Mouse (Mus musculus): ENCODE results near the gene Pnldc1. TPM values are rescaled to one million over a fixed set of nuclear protein-coding genes. Genes with fewer than 3 reads are reported as not detected.

Gene Pnldc1
- total and polyA plus RNA-seq, 2 experiments, result 1.3 to 1.5 TPM

GRCm38 (mm10) chr17:12915881-12916583 lies 6.0 kb upstream of the Pnldc1 start, which contains the start of gene Mrpl18:
Mrpl18 (minus strand) TSS chr17:12916345.
- Histone ChIP-seq H3K27me3 (ENCODE audit: control insufficient read depth, insufficient read depth, low read length) (no peaks in the 10 kb centered on the region), H3K27ac (replicated peaks; ENCODE audit: insufficient read depth, low read depth, low read length) (peak within 1 kb of the TSS; percentile 70), H3K79me2 (ENCODE audit: control insufficient read depth, insufficient read depth, low read length) (no peaks in the 10 kb centered on the region; the same call in 1 of the 2 replicates), H3K4me1 (ENCODE audit: control insufficient read depth, insufficient read depth, low read length) (peaks cover 2% of the 10 kb centered on the region), H3K36me3 (ENCODE audit: control insufficient read depth, insufficient read depth, low read length) (peaks cover 43% of the 10 kb centered on the region), H3K9ac (ENCODE audit: low read depth, low read length) (peak within 1 kb of the TSS; percentile 78), H3K4me3 (ENCODE audit: insufficient read depth, low read depth, low read length) (peak within 1 kb of the TSS; percentile 68)
- peak; percentile 97 for DNase-seq (ENCODE audit: extremely low read depth, low read depth, low spot score)
- WGBS, result under 1% methylated on average over 56 of the region's 56 CpGs
- no peak for TF ChIP-seq CTCF (IDR thresholded peaks at IDR 0.05; ENCODE audit: low read depth, low read length)
- TF ChIP-seq POLR2A (IDR thresholded peaks at IDR 0.05; ENCODE audit: extremely low read depth, insufficient read depth, low read length), result peak; percentile 88

DNA sequence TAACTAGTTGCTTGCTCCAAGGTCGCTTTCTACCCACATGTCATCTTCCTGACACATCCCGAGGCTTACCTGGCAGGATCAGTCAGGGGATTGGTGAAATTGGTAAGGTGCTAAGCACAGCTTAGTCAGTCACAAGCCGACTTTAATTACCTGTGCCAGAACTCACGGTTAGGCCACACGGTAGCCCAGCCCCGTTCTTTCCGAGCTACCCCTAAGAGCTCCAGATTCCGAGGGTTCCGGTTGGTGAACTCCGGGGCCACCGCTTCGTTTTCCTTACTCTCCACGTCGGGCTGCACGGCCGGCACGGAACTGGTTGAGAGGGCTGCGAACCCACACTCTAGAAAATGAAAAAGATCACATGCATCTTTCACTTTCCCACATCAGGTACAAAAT lies 5.5 kb upstream of the Pnldc1 start, which contains the start of gene Tcp1:
Gene Tcp1, plus strand, starts transcription at position 214 of the 393 bp plus-strand sequence.
- under 1% methylated on average over 18 of the region's 18 CpGs for WGBS

GRCm38 (mm10) chr17:12910391-12910790 lies 361 bp upstream of the Pnldc1 start:
- Histone ChIP-seq H3K36me3 (ENCODE audit: control insufficient read depth, insufficient read depth, low read length) (peaks cover 30% of the 10 kb centered on the region), H3K79me2 (ENCODE audit: control insufficient read depth, insufficient read depth, low read length) (no peaks in the 10 kb centered on the region; the same call in 1 of the 2 replicates), H3K27me3 (ENCODE audit: control insufficient read depth, insufficient read depth, low read length) (no peaks in the 10 kb centered on the region), H3K27ac (replicated peaks; ENCODE audit: insufficient read depth, low read depth, low read length) (no peak overlapping the region), H3K4me1 (ENCODE audit: control insufficient read depth, insufficient read depth, low read length) (no peaks in the 10 kb centered on the region), H3K9ac (ENCODE audit: low read depth, low read length) (no peak overlapping the region), H3K4me3 (ENCODE audit: insufficient read depth, low read depth, low read length) (no peak overlapping the region)
- TF ChIP-seq CTCF (IDR thresholded peaks at IDR 0.05; ENCODE audit: low read depth, low read length) (no peak), POLR2A (IDR thresholded peaks at IDR 0.05; ENCODE audit: extremely low read depth, insufficient read depth, low read length) (no peak)
- DNase-seq (ENCODE audit: extremely low read depth, low read depth, low spot score), result no peak
- 82% methylated on average over 8 of the region's 8 CpGs for WGBS

More for the DNA sequence above, 5.5 kb upstream of the Pnldc1 start, which contains the start of gene Tcp1:
- H3K4me3 ChIP-seq (ENCODE audit: insufficient read depth, low read depth, low read length), result peak within 1 kb of the TSS; percentile 68
- no peaks in the 10 kb centered on the region; the same call in 1 of the 2 replicates for H3K79me2 ChIP-seq (ENCODE audit: control insufficient read depth, insufficient read depth, low read length)
- H3K27ac ChIP-seq (replicated peaks; ENCODE audit: insufficient read depth, low read depth, low read length), result peak within 1 kb of the TSS; percentile 70
- TF ChIP-seq CTCF (IDR thresholded peaks at IDR 0.05; ENCODE audit: low read depth, low read length) (no peak), POLR2A (IDR thresholded peaks at IDR 0.05; ENCODE audit: extremely low read depth, insufficient read depth, low read length) (no peak)
- H3K36me3 ChIP-seq (ENCODE audit: control insufficient read depth, insufficient read depth, low read length), result peaks cover 43% of the 10 kb centered on the region
- peak; percentile 43 for DNase-seq (ENCODE audit: extremely low read depth, low read depth, low spot score)
- peaks cover 2% of the 10 kb centered on the region for H3K4me1 ChIP-seq (ENCODE audit: control insufficient read depth, insufficient read depth, low read length)
- no peaks in the 10 kb centered on the region for H3K27me3 ChIP-seq (ENCODE audit: control insufficient read depth, insufficient read depth, low read length)
- H3K9ac ChIP-seq (ENCODE audit: low read depth, low read length), result peak within 1 kb of the TSS; percentile 78

DNA sequence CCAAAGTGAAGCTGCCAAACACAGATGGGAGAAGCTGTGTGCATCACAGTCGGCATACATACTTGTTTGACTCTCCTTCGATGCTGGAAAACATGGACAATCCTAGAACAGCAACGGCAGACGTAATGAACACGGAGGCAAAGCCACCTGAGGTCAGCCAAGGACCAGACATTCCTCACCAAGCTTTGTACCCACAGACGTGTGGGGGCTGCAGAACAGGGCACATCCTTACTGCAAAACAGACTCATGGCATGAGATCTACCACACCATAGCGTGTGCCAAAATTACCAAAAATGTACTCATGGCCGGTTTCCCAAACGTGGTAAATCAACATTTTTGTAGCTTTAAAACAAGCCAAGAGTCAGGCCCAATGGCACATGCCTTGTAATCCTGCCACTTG lies 3.6 kb downstream of the Pnldc1 start:
- 90% methylated on average over 9 of the region's 9 CpGs for WGBS
- peaks cover 17% of the 10 kb centered on the region for H3K36me3 ChIP-seq (ENCODE audit: control insufficient read depth, insufficient read depth, low read length)

GRCm38 (mm10) chr17:12905810-12906209 lies 4.2 kb downstream of the Pnldc1 start:
- Histone ChIP-seq H3K4me3 (ENCODE audit: insufficient read depth, low read depth, low read length) (no peak overlapping the region), H3K27me3 (ENCODE audit: control insufficient read depth, insufficient read depth, low read length) (no peaks in the 10 kb centered on the region), H3K9ac (ENCODE audit: low read depth, low read length) (no peak overlapping the region), H3K27ac (replicated peaks; ENCODE audit: insufficient read depth, low read depth, low read length) (no peak overlapping the region), H3K36me3 (ENCODE audit: control insufficient read depth, insufficient read depth, low read length) (peaks cover 14% of the 10 kb centered on the region), H3K4me1 (ENCODE audit: control insufficient read depth, insufficient read depth, low read length) (no peaks in the 10 kb centered on the region), H3K79me2 (ENCODE audit: control insufficient read depth, insufficient read depth, low read length) (no peaks in the 10 kb centered on the region)
- TF ChIP-seq POLR2A (IDR thresholded peaks at IDR 0.05; ENCODE audit: extremely low read depth, insufficient read depth, low read length) (no peak), CTCF (IDR thresholded peaks at IDR 0.05; ENCODE audit: low read depth, low read length) (no peak)
- 96% methylated on average over 4 of the region's 4 CpGs for WGBS
- DNase-seq (ENCODE audit: extremely low read depth, low read depth, low spot score), result no peak

More for the DNA sequence above, 3.6 kb downstream of the Pnldc1 start:
- no peak for DNase-seq (ENCODE audit: extremely low read depth, low read depth, low spot score)
- no peaks in the 10 kb centered on the region for H3K4me1 ChIP-seq (ENCODE audit: control insufficient read depth, insufficient read depth, low read length)
- no peaks in the 10 kb centered on the region for H3K79me2 ChIP-seq (ENCODE audit: control insufficient read depth, insufficient read depth, low read length)
- H3K27me3 ChIP-seq (ENCODE audit: control insufficient read depth, insufficient read depth, low read length), result no peaks in the 10 kb centered on the region
- H3K27ac ChIP-seq (replicated peaks; ENCODE audit: insufficient read depth, low read depth, low read length), result no peak overlapping the region
- no peak for TF ChIP-seq POLR2A (IDR thresholded peaks at IDR 0.05; ENCODE audit: extremely low read depth, insufficient read depth, low read length)
- TF ChIP-seq CTCF (IDR thresholded peaks at IDR 0.05; ENCODE audit: low read depth, low read length), result no peak
- no peak overlapping the region for H3K9ac ChIP-seq (ENCODE audit: low read depth, low read length)
- H3K4me3 ChIP-seq (ENCODE audit: insufficient read depth, low read depth, low read length), result no peak overlapping the region

DNA sequence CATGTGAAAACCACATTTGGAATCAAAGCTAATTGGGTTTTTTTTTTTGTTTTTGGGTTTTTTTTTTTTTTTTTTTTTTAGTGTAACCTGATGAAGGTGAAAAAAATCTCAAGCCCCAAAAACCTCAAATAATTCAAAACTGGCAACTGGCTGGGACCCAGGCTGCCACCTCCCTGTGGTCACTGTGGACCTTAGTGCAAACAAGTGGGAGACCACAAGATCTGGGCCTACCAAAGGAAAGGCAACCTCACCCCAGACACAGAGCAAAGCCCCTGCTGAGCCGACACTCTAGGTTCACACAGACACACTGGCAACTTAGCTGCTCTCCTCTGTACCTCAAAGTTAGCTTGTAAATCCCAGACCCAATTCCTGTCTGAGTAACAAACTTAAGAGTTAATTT lies 5.7 kb downstream of the Pnldc1 start:
- TF ChIP-seq CTCF (IDR thresholded peaks at IDR 0.05; ENCODE audit: low read depth, low read length) (no peak), POLR2A (IDR thresholded peaks at IDR 0.05; ENCODE audit: extremely low read depth, insufficient read depth, low read length) (no peak)
- H3K27me3 ChIP-seq (ENCODE audit: control insufficient read depth, insufficient read depth, low read length), result no peaks in the 10 kb centered on the region
- H3K9ac ChIP-seq (ENCODE audit: low read depth, low read length), result no peak overlapping the region
- H3K27ac ChIP-seq (replicated peaks; ENCODE audit: insufficient read depth, low read depth, low read length), result no peak overlapping the region
- H3K79me2 ChIP-seq (ENCODE audit: control insufficient read depth, insufficient read depth, low read length), result no peaks in the 10 kb centered on the region
- no peak for DNase-seq (ENCODE audit: extremely low read depth, low read depth, low spot score)
- no peak overlapping the region for H3K4me3 ChIP-seq (ENCODE audit: insufficient read depth, low read depth, low read length)
- H3K36me3 ChIP-seq (ENCODE audit: control insufficient read depth, insufficient read depth, low read length), result peaks cover 10% of the 10 kb centered on the region
- no peaks in the 10 kb centered on the region for H3K4me1 ChIP-seq (ENCODE audit: control insufficient read depth, insufficient read depth, low read length)
- 94% methylated on average over 1 of the region's 1 CpGs for WGBS
